In the genomic region with DNA sequence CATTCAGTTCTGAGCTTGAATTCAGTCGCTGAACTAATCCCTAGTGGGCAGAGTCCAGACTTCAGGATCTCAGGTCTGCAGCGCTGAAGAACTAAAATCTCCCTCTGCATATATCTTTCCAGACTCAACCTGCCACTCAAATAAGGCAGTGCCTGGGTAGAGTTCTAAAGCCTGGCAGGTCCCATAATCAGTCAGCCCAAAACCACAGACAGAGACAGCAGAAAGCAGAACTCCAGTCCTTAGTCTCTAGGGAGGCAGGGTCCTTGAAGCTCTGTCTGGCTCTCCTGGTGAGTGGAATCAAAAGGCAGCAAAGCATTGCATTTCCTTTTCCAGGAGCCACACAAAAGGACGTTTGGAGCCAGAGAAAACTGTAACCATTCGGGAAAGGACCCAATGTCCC, we compare ENCODE assay signal across 28 mouse cellular contexts. TPM values are rescaled to one million over a fixed set of nuclear protein-coding genes. Genes with fewer than 3 reads are reported as not detected.
DNase-seq lines count a peak whose midpoint lies in the region; ATAC-seq and TF ChIP-seq lines count a peak whose summit lies in the region.
"Had no signal": no experiment of that assay in that cellular context is flagged by ENCODE, and none has a peak within 500 bp of the region (broad histone marks: within the 10 kb centered on the region; RNA-seq: fewer than 3 reads in every experiment).

No protein-coding gene starts in this region.

- peak; percentile 27 for DNase-seq in CH12.LX (ENCODE audit: extremely low read depth)
- peak; percentile 60 for DNase-seq in MEL-GATA-1-ER (ENCODE audit: extremely low read depth, low read depth)
- no peak for DNase-seq in gastrocnemius, postnatal 4 days (ENCODE audit: low spot score in 2 of 2)
- no peak for DNase-seq in adrenal gland, postnatal 25 days
- DNase-seq in kidney, adult 2 months: no peak
- DNase-seq: adrenal gland, adult 8-10 months; cerebellum, adult 11 months; cerebellum, adult 9-10 months; cerebellum, postnatal 36 days; embryo, embryonic 11 days; gastrocnemius, postnatal 10 days; heart, adult 18-20 months; heart, postnatal 10 days; kidney, postnatal 36 days; lung, postnatal 36 days; retina, postnatal 1 day; right cerebral cortex, postnatal 14 days had no signal

- ATAC-seq in heart, embryonic 13.5 days (ENCODE audit: extremely low read depth, insufficient number of reproducible peaks, low FRiP score, low TSS enrichment): no peak
- no peak for ATAC-seq in heart, embryonic 11.5 days (replicated peaks; ENCODE audit: insufficient number of reproducible peaks, low FRiP score, low TSS enrichment)
- peak; percentile 22; the same call in 1 of the 2 replicates for ATAC-seq in megakaryocyte-erythroid progenitor cell, adult 5-6 weeks (replicated peaks; ENCODE audit: low FRiP score, low TSS enrichment, poor library complexity, severe bottlenecking)
- ATAC-seq: intestine, postnatal 0 days; midbrain, embryonic 15.5 days had no signal

- H3K27ac ChIP-seq in heart, embryonic 13.5 days (replicated peaks): no peak overlapping the region
- no peak overlapping the region for H3K27ac ChIP-seq in heart, embryonic 11.5 days (ENCODE audit: low read depth, low read length)
- H3K27ac ChIP-seq in CH12.LX (ENCODE audit: insufficient read depth, low read depth): no peak overlapping the region
- H3K27ac ChIP-seq in kidney, adult 2 months (ENCODE audit: insufficient read depth, low read depth, low read length): no peak overlapping the region
- H3K27ac ChIP-seq: embryonic facial prominence, embryonic 12.5 days; layer of hippocampus, adult 2 months; limb, embryonic 13.5 days; midbrain, embryonic 15.5 days had no signal

- H3K4me3 ChIP-seq in heart, embryonic 13.5 days: no peak overlapping the region
- no peak overlapping the region for H3K4me3 ChIP-seq in heart, embryonic 11.5 days (ENCODE audit: low read depth, low read length)
- no peak overlapping the region for H3K4me3 ChIP-seq in CH12.LX (replicated peaks in 1 of 3; ENCODE audit: low read depth in 2 of 3, low read length in 2 of 3, poor library complexity in 1 of 3)
- no peak overlapping the region for H3K4me3 ChIP-seq in kidney, adult 2 months (ENCODE audit: insufficient read depth, low read depth, low read length)
- H3K4me3 ChIP-seq: embryonic facial prominence, embryonic 12.5 days; heart, embryonic 12.5 days; layer of hippocampus, adult 2 months; limb, embryonic 13.5 days; midbrain, embryonic 15.5 days had no signal

- dilution Hi-C loops in CH12.LX (cut with MboI; ENCODE audit: extremely low pct_ligation_motif_present, extremely low pct_unique_long_range_greater_than_20kb, low sequenced_read_pairs): no loop called here

- no peak for TF ChIP-seq RAD21 in CH12.LX (IDR thresholded peaks at IDR 0.05; ENCODE audit: low read depth, low read length)

- H3K4me2 ChIP-seq in heart, embryonic 13.5 days: peak overlapping the region; percentile 85; the same call in 1 of the 2 replicates
- H3K4me2 ChIP-seq in heart, embryonic 11.5 days: no peak overlapping the region
- no peak overlapping the region for H3K4me2 ChIP-seq in CH12.LX (ENCODE audit: insufficient read depth, low read depth, poor library complexity, severe bottlenecking)
- H3K4me2 ChIP-seq: embryonic facial prominence, embryonic 12.5 days; liver, embryonic 11.5 days; midbrain, embryonic 15.5 days had no signal

- H3K9ac ChIP-seq in heart, embryonic 13.5 days: no peak overlapping the region
- no peak overlapping the region for H3K9ac ChIP-seq in heart, embryonic 11.5 days (ENCODE audit: low read depth, low read length)
- H3K9ac ChIP-seq in CH12.LX (ENCODE audit: insufficient read depth, low read depth): no peak overlapping the region
- H3K9ac ChIP-seq: embryonic facial prominence, embryonic 12.5 days; heart, embryonic 12.5 days; limb, embryonic 13.5 days; midbrain, embryonic 15.5 days had no signal

- H3K36me3 ChIP-seq in heart, embryonic 13.5 days: no peaks in the 10 kb centered on the region
- H3K36me3 ChIP-seq in heart, embryonic 11.5 days (ENCODE audit: control insufficient read depth, insufficient read depth, low read length): no peaks in the 10 kb centered on the region
- H3K36me3 ChIP-seq in CH12.LX (replicated peaks in 1 of 2; ENCODE audit: control insufficient read depth in 1 of 2, insufficient read depth in 1 of 2, low read length in 1 of 2): no peaks in the 10 kb centered on the region
- no peaks in the 10 kb centered on the region for H3K36me3 ChIP-seq in kidney, adult 2 months (ENCODE audit: control insufficient read depth, insufficient read depth, low read length)
- H3K36me3 ChIP-seq: embryonic facial prominence, embryonic 12.5 days; heart, embryonic 12.5 days; limb, embryonic 13.5 days; midbrain, embryonic 15.5 days had no signal

- no peaks in the 10 kb centered on the region for H3K79me2 ChIP-seq in CH12.LX (replicated peaks; ENCODE audit: control insufficient read depth, extremely low read depth, insufficient read depth, poor library complexity, severe bottlenecking)

- in situ Hi-C loops in CH12.LX (cut with MboI; ENCODE audit: low pct_ligation_motif_present, low pct_unique_long_range_greater_than_20kb, low sequenced_read_pairs): no loop called here

- 38% methylated on average over 4 of the region's 4 CpGs for WGBS in heart, embryonic 13.5 days
- 31% methylated on average over 4 of the region's 4 CpGs for WGBS in heart, embryonic 11.5 days (ENCODE audit: insufficient replicate concordance)
- 37% methylated on average over 4 of the region's 4 CpGs for WGBS in kidney, adult 2 months

- no peaks in the 10 kb centered on the region for H3K9me3 ChIP-seq in heart, embryonic 13.5 days
- no peaks in the 10 kb centered on the region for H3K9me3 ChIP-seq in heart, embryonic 11.5 days (replicated peaks; ENCODE audit: control insufficient read depth, low read length)
- H3K9me3 ChIP-seq in CH12.LX (replicated peaks; ENCODE audit: low read length): no peaks in the 10 kb centered on the region
- H3K9me3 ChIP-seq: embryonic facial prominence, embryonic 12.5 days; heart, embryonic 12.5 days; limb, embryonic 13.5 days; megakaryocyte, embryonic 14.5 days; midbrain, embryonic 15.5 days had no signal

- TF ChIP-seq CTCF in CH12.LX (conservative IDR thresholded peaks at IDR 0.05 in 1 of 2, IDR thresholded peaks at IDR 0.05 in 1 of 2; ENCODE audit: low read depth in 2 of 2, low read length in 2 of 2): no peak
- no peak for TF ChIP-seq CTCF in kidney, adult 2 months (conservative IDR thresholded peaks at IDR 0.05; ENCODE audit: insufficient read depth, insufficient read length, low read depth, low read length)

- no peak for TF ChIP-seq POLR2A in CH12.LX (IDR thresholded peaks at IDR 0.05; ENCODE audit: low read depth, low read length)
- TF ChIP-seq POLR2A in kidney, adult 2 months (IDR thresholded peaks at IDR 0.05; ENCODE audit: low read depth, low read length): no peak

- TF ChIP-seq EP300 in CH12.LX (IDR thresholded peaks at IDR 0.05; ENCODE audit: low read length): 0 out of 2 replicates have a peak, but pooled peaks have one; percentile 12

- H3K4me1 ChIP-seq in heart, embryonic 13.5 days: peaks cover 42% of the 10 kb centered on the region
- H3K4me1 ChIP-seq in heart, embryonic 11.5 days (ENCODE audit: control insufficient read depth, insufficient read depth, low read length): peaks cover 7% of the 10 kb centered on the region
- peaks cover 0 to 10% of the 10 kb centered on the region in 2 experiments; a peak in 1 of 4 replicates for H3K4me1 ChIP-seq in CH12.LX (ENCODE audit: control insufficient read depth in 1 of 2, insufficient read depth in 2 of 2)
- no peaks in the 10 kb centered on the region for H3K4me1 ChIP-seq in kidney, adult 2 months (ENCODE audit: control insufficient read depth, insufficient read depth, low read length)

- peaks cover 43% of the 10 kb centered on the region for H3K27me3 ChIP-seq in heart, embryonic 13.5 days (replicated peaks)
- H3K27me3 ChIP-seq in heart, embryonic 11.5 days (ENCODE audit: control insufficient read depth, insufficient read depth, low read length): peaks cover 18% of the 10 kb centered on the region
- no peaks in the 10 kb centered on the region for H3K27me3 ChIP-seq in CH12.LX (replicated peaks)
- H3K27me3 ChIP-seq in kidney, adult 2 months (replicated peaks; ENCODE audit: control insufficient read depth, insufficient read depth, low read length): no peaks in the 10 kb centered on the region

TF ChIP-seq in CH12.LX, 34 proteins besides CTCF, POLR2A, EP300 and RAD21:
- TF ChIP-seq MAZ (IDR thresholded peaks at IDR 0.05; ENCODE audit: low read depth, low read length): no peak
- no peak for TF ChIP-seq TCF12 (IDR thresholded peaks at IDR 0.05; ENCODE audit: low read depth, low read length)
- TF ChIP-seq IRF4 (IDR thresholded peaks at IDR 0.05; ENCODE audit: low read depth, low read length): no peak
- no peak for TF ChIP-seq ZKSCAN1 (IDR thresholded peaks at IDR 0.05; ENCODE audit: borderline replicate concordance, low read depth, low read length)
- TF ChIP-seq RCOR1 (conservative IDR thresholded peaks at IDR 0.05; ENCODE audit: low read depth, low read length): no peak
- no peak for TF ChIP-seq KAT2A (IDR thresholded peaks at IDR 0.05; ENCODE audit: insufficient replicate concordance, low read length)
- TF ChIP-seq E2F4 (IDR thresholded peaks at IDR 0.05; ENCODE audit: insufficient replicate concordance, low read depth, low read length): no peak
- no peak for TF ChIP-seq ETS1 (conservative IDR thresholded peaks at IDR 0.05; ENCODE audit: low read depth, low read length)
- no peak for TF ChIP-seq GABPA (IDR thresholded peaks at IDR 0.05; ENCODE audit: insufficient replicate concordance, low read depth, low read length)
- TF ChIP-seq SMC3 (IDR thresholded peaks at IDR 0.05; ENCODE audit: low read depth, low read length): no peak
- no peak for TF ChIP-seq CHD2 (IDR thresholded peaks at IDR 0.05; ENCODE audit: low read length)
- no peak for TF ChIP-seq ZMIZ1 (IDR thresholded peaks at IDR 0.05; ENCODE audit: low read depth, low read length)
- no peak for TF ChIP-seq JUND (conservative IDR thresholded peaks at IDR 0.05; ENCODE audit: low read depth, low read length)
- no peak for TF ChIP-seq POLR2AphosphoS2 (IDR thresholded peaks at IDR 0.05; ENCODE audit: low read depth, low read length)
- no peak for TF ChIP-seq MAX (IDR thresholded peaks at IDR 0.05; ENCODE audit: low read length)
- no peak for TF ChIP-seq ELF1 (IDR thresholded peaks at IDR 0.05; ENCODE audit: low read depth, low read length)

RNA-seq across cellular contexts. Expression of gene Scube2, which starts 1.9 kb away (rescaled TPM):
- 7.6 and 8.6 TPM in 2 replicates for polyA plus RNA-seq in heart, embryonic 13.5 days (2015; fragmentation: Nextera tagmentation; extraction: Ambion mirVana)
- polyA plus RNA-seq in heart, embryonic 11.5 days (2014; fragmentation: Nextera tagmentation; extraction: Ambion mirVana): 8.1 and 9.8 TPM in 2 replicates
- total RNA-seq in CH12.LX (2012; rRNA removed): not detected in 2 replicates
- total RNA-seq in CH12.LX (2014; rRNA removed): not detected in 2 replicates
- not detected in 2 replicates for polyA plus RNA-seq in CH12.LX (2012; ENCODE audit: insufficient read length, low read depth)
- total RNA-seq in megakaryocyte-erythroid progenitor cell, adult 5-6 weeks (2014; fragmentation: Nextera tagmentation): not detected in 2 replicates
- not detected in 2 replicates for total RNA-seq in megakaryocyte-erythroid progenitor cell, adult 5-6 weeks (2017)
- 10 to 100 TPM; 16.1 to 19.3 TPM for total RNA-seq in gastrocnemius, postnatal 4 days (2021)
- 0.52 and 1.3 TPM in 2 replicates for total RNA-seq in adrenal gland, postnatal 25 days (2021)
- polyA plus RNA-seq in kidney, adult 2 months (2012; rRNA removed): 0.28 and 0.37 TPM in 2 replicates

Comparison
In these comparisons a context has a peak if more than half of its experiments do, and no peak if none do; other contexts are left out.
1. DNase-seq: peak in CH12.LX (single experiment) and MEL-GATA-1-ER (single experiment); none in gastrocnemius, postnatal 4 days (0 of 2), adrenal gland, postnatal 25 days (single experiment) and kidney, adult 2 months (single experiment).